Mouse (Mus musculus) myocyte (in vitro differentiated cells): ENCODE data around the gene Gm13199.

Experiments used
- E2F4 ChIP-seq: IDR thresholded peaks from one replicate; pipeline ENCODE4 v1.6.1; 2011; ENCODE audit warnings: mild to moderate bottlenecking, control low read depth, moderate library complexity; ENCODE audit not compliant: insufficient read depth
- MAX ChIP-seq: IDR thresholded peaks from one replicate; pipeline ENCODE4 v1.6.1; 2011; ENCODE audit warnings: low read depth, mild to moderate bottlenecking, control low read depth
- POLR2A ChIP-seq: IDR thresholded peaks from one replicate; pipeline ENCODE4 v1.6.1; 2011; ENCODE audit warnings: low read depth, mild to moderate bottlenecking, control low read depth, moderate library complexity; ENCODE audit not compliant: insufficient read length
- POLR2AphosphoS2 ChIP-seq: IDR thresholded peaks from one replicate; pipeline ENCODE4 v1.6.1; 2011; ENCODE audit warnings: low read depth, control low read depth; ENCODE audit not compliant: insufficient read length
- USF1 ChIP-seq: IDR thresholded peaks from one replicate; pipeline ENCODE4 v1.6.1; 2011; ENCODE audit warnings: low read depth, mild to moderate bottlenecking, control low read depth, moderate library complexity

- TF ChIP-seq MAX (no peak), USF1 (no peak), POLR2A (no peak), POLR2AphosphoS2 (no peak), E2F4 (no peak)
Measured at GRCm38 (mm10) chr2:5824213-5824612, 38.5 kb downstream of the Gm13199 start.
